ENCODE assay signal across 9 mouse cellular contexts in the genomic region with DNA sequence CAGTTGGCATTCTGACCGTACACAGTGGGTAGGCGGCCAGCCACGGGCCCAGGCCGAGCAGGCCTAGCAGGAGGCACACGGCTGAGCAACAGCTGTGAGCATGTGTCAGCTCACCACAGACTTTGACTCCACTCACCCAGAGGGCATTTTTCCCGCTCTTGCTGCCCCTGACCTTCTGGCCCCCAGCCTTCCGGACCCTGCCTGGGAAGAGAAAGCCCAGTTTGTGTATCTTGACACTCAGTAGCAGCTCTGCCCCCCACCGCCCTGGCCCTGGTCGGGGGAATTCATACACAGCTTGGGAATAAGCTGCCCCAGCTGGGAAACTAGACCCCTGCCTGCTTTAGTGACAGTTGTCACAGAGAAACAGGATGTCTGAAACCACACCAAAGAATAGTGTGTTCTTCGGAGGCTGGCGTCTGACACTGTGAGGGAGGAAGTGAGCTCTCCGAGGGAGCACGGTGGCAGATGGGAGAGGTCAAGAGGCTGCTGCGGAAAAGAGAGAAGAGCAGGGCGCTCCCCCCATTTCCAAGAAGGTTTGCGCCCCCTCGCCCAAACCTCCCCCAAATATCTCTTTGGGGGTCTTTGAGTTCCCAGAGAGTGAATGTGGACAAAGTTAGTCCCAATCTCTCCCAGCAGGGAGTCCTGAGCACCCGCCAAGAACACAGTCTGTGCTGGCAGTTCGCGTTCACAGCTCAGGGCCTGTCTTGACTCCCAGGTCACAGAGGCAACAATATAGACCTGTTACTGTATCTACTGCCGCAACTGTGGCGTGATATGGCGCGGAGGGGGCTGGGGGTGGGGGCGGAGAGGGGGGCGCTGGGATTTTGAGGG. TPM values are rescaled to one million over a fixed set of nuclear protein-coding genes. Genes with fewer than 3 reads are reported as not detected.
DNase-seq lines count a peak whose midpoint lies in the region; ATAC-seq and TF ChIP-seq lines count a peak whose summit lies in the region.
"Had no signal": no experiment of that assay in that cellular context is flagged by ENCODE, and none has a peak within 500 bp of the region (broad histone marks: within the 10 kb centered on the region; RNA-seq: fewer than 3 reads in every experiment).

No protein-coding gene starts in this region.

- no peak overlapping the region for H3K4me2 ChIP-seq in forebrain, postnatal 0 days (ENCODE audit: low read depth)
- H3K4me2 ChIP-seq in limb, embryonic 11.5 days (ENCODE audit: low read depth, severe bottlenecking), result no peak overlapping the region
- H3K4me2 ChIP-seq in myocyte (ENCODE audit: low read depth), result peak overlapping the region; percentile 41
- H3K4me2 ChIP-seq: embryonic facial prominence, embryonic 13.5 days had no signal

- H3K36me3 ChIP-seq in E14TG2a.4 (ENCODE audit: insufficient read depth, low read length) (no peaks in the 10 kb centered on the region), myocyte (ENCODE audit: control insufficient read depth, insufficient read depth) (no peaks in the 10 kb centered on the region)
- no peaks in the 10 kb centered on the region for H3K36me3 ChIP-seq in forebrain, postnatal 0 days (ENCODE audit: insufficient read depth)
- no peaks in the 10 kb centered on the region for H3K36me3 ChIP-seq in limb, embryonic 11.5 days (ENCODE audit: control insufficient read depth, insufficient read depth, low read length)
- H3K36me3 ChIP-seq: embryonic facial prominence, embryonic 13.5 days had no signal

- peaks cover 14% of the 10 kb centered on the region for H3K4me1 ChIP-seq in E14TG2a.4 (replicated peaks; ENCODE audit: low read depth, low read length)
- H3K4me1 ChIP-seq in forebrain, postnatal 0 days (ENCODE audit: insufficient read depth), result no peaks in the 10 kb centered on the region
- no peaks in the 10 kb centered on the region for H3K4me1 ChIP-seq in limb, embryonic 11.5 days (ENCODE audit: control insufficient read depth, insufficient read depth, low read length)

- no peak overlapping the region for H3K27ac ChIP-seq in forebrain, postnatal 0 days (ENCODE audit: low read depth, low read length)
- 0 out of 2 replicates have a peak overlapping the region, but pooled peaks have one; percentile 21 for H3K27ac ChIP-seq in limb, embryonic 11.5 days (replicated peaks; ENCODE audit: low read depth, low read length)
- H3K27ac ChIP-seq: embryonic facial prominence, embryonic 13.5 days had no signal

- no peaks in the 10 kb centered on the region for H3K79me2 ChIP-seq in myocyte (ENCODE audit: control insufficient read depth, insufficient read depth)

- peaks cover 8% of the 10 kb centered on the region; the same call in 1 of the 2 replicates for H3K27me3 ChIP-seq in E14TG2a.4 (ENCODE audit: insufficient read depth, low read length)
- H3K27me3 ChIP-seq in forebrain, postnatal 0 days (ENCODE audit: insufficient read depth, low read length), result no peaks in the 10 kb centered on the region
- H3K27me3 ChIP-seq in limb, embryonic 11.5 days (ENCODE audit: control insufficient read depth, insufficient read depth, low read length), result no peaks in the 10 kb centered on the region
- H3K27me3 ChIP-seq in myocyte (ENCODE audit: control insufficient read depth, insufficient read depth, insufficient read length), result no peaks in the 10 kb centered on the region

- peak; percentile 44 for DNase-seq in brain, embryonic 14.5 days (ENCODE audit: low read depth)
- no peak for DNase-seq in forebrain, postnatal 0 days
- DNase-seq in limb, embryonic 11.5 days (ENCODE audit: low spot score), result no peak
- DNase-seq in gastrocnemius, postnatal 10 days, result no peak
- DNase-seq in frontal cortex, postnatal 10 days (ENCODE audit: low spot score in 2 of 2), result no peak
- DNase-seq in left cerebral cortex, adult 18-20 months (ENCODE audit: low spot score in 2 of 2), result no peak

- ATAC-seq in forebrain, postnatal 0 days, result peak; percentile 77
- ATAC-seq in limb, embryonic 11.5 days (ENCODE audit: insufficient number of reproducible peaks, low FRiP score, low TSS enrichment, low read depth), result no peak

- H3K9ac ChIP-seq in forebrain, postnatal 0 days, result no peak overlapping the region
- H3K9ac ChIP-seq in limb, embryonic 11.5 days (ENCODE audit: low read length), result no peak overlapping the region
- H3K9ac ChIP-seq: embryonic facial prominence, embryonic 13.5 days had no signal

- WGBS in forebrain, postnatal 0 days, result 57% methylated on average over 26 of the region's 26 CpGs
- WGBS in limb, embryonic 11.5 days, result 61% methylated on average over 26 of the region's 26 CpGs

- H3K9me3 ChIP-seq in E14TG2a.4 (ENCODE audit: low read length), result peaks cover 8% of the 10 kb centered on the region
- no peaks in the 10 kb centered on the region for H3K9me3 ChIP-seq in forebrain, postnatal 0 days (ENCODE audit: low read length)
- H3K9me3 ChIP-seq in limb, embryonic 11.5 days (ENCODE audit: control insufficient read depth, low read length), result no peaks in the 10 kb centered on the region

- no peak for TF ChIP-seq POLR2A in brain, embryonic 14.5 days (IDR thresholded peaks at IDR 0.05; ENCODE audit: borderline replicate concordance, extremely low read depth, insufficient read depth, insufficient read length, poor library complexity, severe bottlenecking)
- no peak for TF ChIP-seq POLR2A in myocyte (IDR thresholded peaks at IDR 0.05; ENCODE audit: insufficient read length, low read depth)

- H3K4me3 ChIP-seq in E14TG2a.4 (replicated peaks; ENCODE audit: low read length) (0 out of 2 replicates have a peak overlapping the region, but pooled peaks have one; percentile 29), myocyte (no peak overlapping the region)
- H3K4me3 ChIP-seq in forebrain, postnatal 0 days (ENCODE audit: low read depth, low read length), result no peak overlapping the region
- H3K4me3 ChIP-seq in limb, embryonic 11.5 days (ENCODE audit: low read depth, low read length), result no peak overlapping the region
- H3K4me3 ChIP-seq: embryonic facial prominence, embryonic 13.5 days had no signal

- TF ChIP-seq CTCF in E14TG2a.4 (conservative IDR thresholded peaks at IDR 0.05; ENCODE audit: low read length), result no peak
- no peak for TF ChIP-seq CTCF in brain, embryonic 14.5 days (IDR thresholded peaks at IDR 0.05; ENCODE audit: borderline replicate concordance, extremely low read depth, insufficient read depth, insufficient read length)
- TF ChIP-seq CTCF in forebrain, postnatal 0 days (IDR thresholded peaks at IDR 0.05; ENCODE audit: low read depth), result no peak

- no peak overlapping the region for H3ac ChIP-seq in myocyte (ENCODE audit: control insufficient read depth, insufficient read length)

TF ChIP-seq in myocyte, 11 proteins besides CTCF, POLR2A, EP300 and RAD21:
- TF ChIP-seq CEBPB (IDR thresholded peaks at IDR 0.05; ENCODE audit: insufficient read depth, poor library complexity, severe bottlenecking), result no peak
- no peak for TF ChIP-seq USF1 (IDR thresholded peaks at IDR 0.05; ENCODE audit: low read depth)
- peak; percentile 86 to 100 (median 99) for TF ChIP-seq MYOG (IDR thresholded peaks at IDR 0.05; ENCODE audit: control insufficient read depth in 1 of 3, insufficient read depth in 1 of 3, insufficient read length in 2 of 3, low read depth in 2 of 3)
- peak; percentile 8 for TF ChIP-seq REST (IDR thresholded peaks at IDR 0.05; ENCODE audit: insufficient read depth, insufficient read length)
- TF ChIP-seq TCF12 (IDR thresholded peaks at IDR 0.05; ENCODE audit: insufficient read depth, poor library complexity, severe bottlenecking), result peak; percentile 84
- no peak for TF ChIP-seq MAX (IDR thresholded peaks at IDR 0.05; ENCODE audit: low read depth)
- TF ChIP-seq TCF3 (IDR thresholded peaks at IDR 0.05; ENCODE audit: insufficient read length, low read depth), result peak; percentile 97
- TF ChIP-seq SRF (IDR thresholded peaks at IDR 0.05; ENCODE audit: control insufficient read depth, insufficient read length, low read depth), result no peak
- TF ChIP-seq E2F4 (IDR thresholded peaks at IDR 0.05; ENCODE audit: insufficient read depth), result peak; percentile 44
- TF ChIP-seq MYOD1 (IDR thresholded peaks at IDR 0.05; ENCODE audit: control insufficient read depth in 1 of 3, insufficient read length in 2 of 3, low read depth in 2 of 3), result peak; percentile 23 to 99 (median 99)
- no peak for TF ChIP-seq POLR2AphosphoS2 (IDR thresholded peaks at IDR 0.05; ENCODE audit: insufficient read length, low read depth)

RNA-seq across cellular contexts. Expression of gene Scn8a, which starts 24.4 kb away (rescaled TPM):
- polyA plus RNA-seq in brain, embryonic 14.5 days (2012; rRNA removed), result 31.5 and 38.3 TPM in 2 replicates
- total RNA-seq in forebrain, postnatal 0 days (2014; rRNA removed), result 22.1 and 26.9 TPM in 2 replicates
- polyA plus RNA-seq in forebrain, postnatal 0 days (2015; fragmentation: Nextera tagmentation; extraction: Ambion mirVana), result 11.7 and 15.5 TPM in 2 replicates
- polyA plus RNA-seq in limb, embryonic 11.5 days (2014; fragmentation: Nextera tagmentation; extraction: Ambion mirVana), result 4.5 and 7.3 TPM in 2 replicates
- not detected for polyA plus RNA-seq in myocyte (2012; fragmentation: generic; extraction: Trizol)
- total RNA-seq in gastrocnemius, postnatal 10 days (2021), result under 1 TPM; 0.72 to 0.92 TPM
- total RNA-seq in left cerebral cortex, adult 18-20 months (2021), result 100 to 1,000 TPM; 197 to 226 TPM
